Mouse (Mus musculus) cerebellum, adult 9-11 months (tissue): ENCODE data around the gene Pgbd5.

Experiments
- DNase-seq: peaks from one replicate; pipeline ENCODE4 v3.0.0; 2022

Gene Pgbd5

GRCm38 (mm10) chr8:124391191-124391590, 48.3 kb downstream of the Pgbd5 start:
- DNase-seq = no peak

- no peak for DNase-seq
These were observed 50.0 kb downstream of the Pgbd5 start for GRCm38 (mm10) chr8:124389495-124389894.

- DNase-seq = peak; percentile 76
These were observed 53.1 kb downstream of the Pgbd5 start for GRCm38 (mm10) chr8:124386225-124386899.

- no peak for DNase-seq
These were observed 55.1 kb downstream of the Pgbd5 start for GRCm38 (mm10) chr8:124384336-124384735.

- no peak for DNase-seq
These were observed 57.2 kb downstream of the Pgbd5 start for GRCm38 (mm10) chr8:124382235-124382634.

- DNase-seq = no peak
These were observed 60.2 kb downstream of the Pgbd5 start for GRCm38 (mm10) chr8:124379289-124379688.

GRCm38 (mm10) chr8:124376406-124376805, 63.1 kb downstream of the Pgbd5 start:
- DNase-seq = no peak

GRCm38 (mm10) chr8:124375727-124376126, 63.7 kb downstream of the Pgbd5 start:
- peak; percentile 59 for DNase-seq

- DNase-seq = no peak
These were observed 64.3 kb downstream of the Pgbd5 start for GRCm38 (mm10) chr8:124375168-124375567.

GRCm38 (mm10) chr8:124373753-124374152, 65.7 kb downstream of the Pgbd5 start:
- DNase-seq = no peak

GRCm38 (mm10) chr8:124371410-124372123, 67.9 kb downstream of the Pgbd5 start:
- no peak for DNase-seq

GRCm38 (mm10) chr8:124370422-124371183, 68.9 kb downstream of the Pgbd5 start:
- DNase-seq = no peak

- peak; percentile 70 for DNase-seq
These were observed 71.2 kb downstream of the Pgbd5 start for GRCm38 (mm10) chr8:124368213-124368612.

GRCm38 (mm10) chr8:124363337-124363736, 76.1 kb downstream of the Pgbd5 start:
- no peak for DNase-seq

- DNase-seq = no peak
These were observed 76.9 kb downstream of the Pgbd5 start for GRCm38 (mm10) chr8:124362589-124362988.

- no peak for DNase-seq
These were observed 77.6 kb downstream of the Pgbd5 start for GRCm38 (mm10) chr8:124361773-124362427.

- no peak for DNase-seq
These were observed 78.5 kb downstream of the Pgbd5 start for GRCm38 (mm10) chr8:124360911-124361310.

- no peak for DNase-seq
These were observed 87.8 kb downstream of the Pgbd5 start for GRCm38 (mm10) chr8:124351636-124352035.

- peak; percentile 68 for DNase-seq
These were observed 89.8 kb downstream of the Pgbd5 start for GRCm38 (mm10) chr8:124349663-124350062.

- DNase-seq = no peak
These were observed 91.4 kb downstream of the Pgbd5 start for GRCm38 (mm10) chr8:124348087-124348486.

GRCm38 (mm10) chr8:124346852-124347523, 92.5 kb downstream of the Pgbd5 start:
- DNase-seq = no peak

- DNase-seq = no peak
These were observed 94.4 kb downstream of the Pgbd5 start for GRCm38 (mm10) chr8:124345098-124345497.

GRCm38 (mm10) chr8:124343991-124344390, 95.5 kb downstream of the Pgbd5 start:
- DNase-seq = no peak
